Mouse (Mus musculus): ENCODE data around the gene Aatk. TPM values are rescaled to one million over a fixed set of nuclear protein-coding genes. Genes with fewer than 3 reads are reported as not detected.
A peak's percentile ranks its signal among the peaks of the same experiment; 100 is the strongest.

Gene Aatk
- polyA plus RNA-seq, 1 experiment: 0.81 TPM

GRCm38 (mm10) chr11:120070286-120070930 lies 23.4 kb upstream of the Aatk start:
- H3K36me3 ChIP-seq (ENCODE audit: control insufficient read depth, insufficient read depth, low read length, poor library complexity, severe bottlenecking): 0 out of 2 replicates have a peak, but pooled peaks cover 2% of the 10 kb centered on the region
- H3K27me3 ChIP-seq (ENCODE audit: control insufficient read depth, insufficient read depth, low read length, poor library complexity, severe bottlenecking): no peaks in the 10 kb centered on the region
- H3K4me3 ChIP-seq (ENCODE audit: low read depth, low read length): no peak overlapping the region
- no peak overlapping the region for H3K27ac ChIP-seq (ENCODE audit: insufficient read depth, low read length)
- TF ChIP-seq POLR2A (IDR thresholded peaks at IDR 0.05; ENCODE audit: insufficient read depth, low read length) (no peak), EP300 (IDR thresholded peaks at IDR 0.05; ENCODE audit: insufficient read depth, low read depth, low read length) (no peak), CTCF (IDR thresholded peaks at IDR 0.05; ENCODE audit: low read depth, low read length) (no peak)
- no peak overlapping the region for H3K9ac ChIP-seq (ENCODE audit: low read depth, poor library complexity, severe bottlenecking)
- no peaks in the 10 kb centered on the region for H3K9me3 ChIP-seq (replicated peaks; ENCODE audit: control insufficient read depth, insufficient read depth, low read length, poor library complexity, severe bottlenecking)
- H3K4me1 ChIP-seq (ENCODE audit: control insufficient read depth, insufficient read depth, low read length): peaks cover 3% of the 10 kb centered on the region

- H3K4me1 ChIP-seq (ENCODE audit: control insufficient read depth, insufficient read depth, low read length): peaks cover 3% of the 10 kb centered on the region
- TF ChIP-seq POLR2A (IDR thresholded peaks at IDR 0.05; ENCODE audit: insufficient read depth, low read length) (no peak), EP300 (IDR thresholded peaks at IDR 0.05; ENCODE audit: insufficient read depth, low read depth, low read length) (no peak), CTCF (IDR thresholded peaks at IDR 0.05; ENCODE audit: low read depth, low read length) (no peak)
- no peaks in the 10 kb centered on the region for H3K27me3 ChIP-seq (ENCODE audit: control insufficient read depth, insufficient read depth, low read length, poor library complexity, severe bottlenecking)
- H3K9me3 ChIP-seq (replicated peaks; ENCODE audit: control insufficient read depth, insufficient read depth, low read length, poor library complexity, severe bottlenecking): no peaks in the 10 kb centered on the region
- no peak overlapping the region for H3K9ac ChIP-seq (ENCODE audit: low read depth, poor library complexity, severe bottlenecking)
- no peak overlapping the region for H3K27ac ChIP-seq (ENCODE audit: insufficient read depth, low read length)
- no peak overlapping the region for H3K4me3 ChIP-seq (ENCODE audit: low read depth, low read length)
- H3K36me3 ChIP-seq (ENCODE audit: control insufficient read depth, insufficient read depth, low read length, poor library complexity, severe bottlenecking): 0 out of 2 replicates have a peak, but pooled peaks cover 2% of the 10 kb centered on the region
These were observed 22.3 kb upstream of the Aatk start for GRCm38 (mm10) chr11:120069261-120069660.

DNA sequence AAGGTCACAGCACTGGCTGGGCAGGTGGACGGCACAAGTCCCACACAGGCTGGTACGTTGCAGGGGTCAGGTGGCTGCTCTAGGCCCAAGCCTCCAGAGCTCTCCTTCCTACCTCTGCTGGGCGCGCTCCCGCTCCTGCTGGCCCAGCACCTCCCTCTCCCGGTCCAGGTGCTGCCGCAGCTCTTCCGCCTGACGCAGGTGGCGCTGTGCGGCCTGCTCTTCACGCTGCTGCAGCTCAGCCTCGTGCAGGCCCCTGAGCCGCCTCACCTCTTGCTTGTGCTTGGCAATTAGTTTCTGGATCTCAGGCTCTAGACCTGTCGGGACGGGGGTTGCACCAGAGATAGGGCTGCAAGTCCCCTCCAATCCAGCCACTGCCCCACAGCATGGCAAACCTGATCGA lies 20.9 kb upstream of the Aatk start:
- TF ChIP-seq CTCF (IDR thresholded peaks at IDR 0.05; ENCODE audit: low read depth, low read length) (peak; percentile 87), EP300 (IDR thresholded peaks at IDR 0.05; ENCODE audit: insufficient read depth, low read depth, low read length) (no peak), POLR2A (IDR thresholded peaks at IDR 0.05; ENCODE audit: insufficient read depth, low read length) (no peak)
- Histone ChIP-seq H3K4me3 (ENCODE audit: low read depth, low read length) (no peak overlapping the region), H3K36me3 (ENCODE audit: control insufficient read depth, insufficient read depth, low read length, poor library complexity, severe bottlenecking) (0 out of 2 replicates have a peak, but pooled peaks cover 2% of the 10 kb centered on the region), H3K27me3 (ENCODE audit: control insufficient read depth, insufficient read depth, low read length, poor library complexity, severe bottlenecking) (no peaks in the 10 kb centered on the region), H3K27ac (ENCODE audit: insufficient read depth, low read length) (no peak overlapping the region), H3K9me3 (replicated peaks; ENCODE audit: control insufficient read depth, insufficient read depth, low read length, poor library complexity, severe bottlenecking) (no peaks in the 10 kb centered on the region), H3K4me1 (ENCODE audit: control insufficient read depth, insufficient read depth, low read length) (peaks cover 3% of the 10 kb centered on the region), H3K9ac (ENCODE audit: low read depth, poor library complexity, severe bottlenecking) (no peak overlapping the region)

- peaks cover 3% of the 10 kb centered on the region for H3K4me1 ChIP-seq (ENCODE audit: control insufficient read depth, insufficient read depth, low read length)
These were observed 18.3 kb upstream of the Aatk start for GRCm38 (mm10) chr11:120065291-120065690.

DNA sequence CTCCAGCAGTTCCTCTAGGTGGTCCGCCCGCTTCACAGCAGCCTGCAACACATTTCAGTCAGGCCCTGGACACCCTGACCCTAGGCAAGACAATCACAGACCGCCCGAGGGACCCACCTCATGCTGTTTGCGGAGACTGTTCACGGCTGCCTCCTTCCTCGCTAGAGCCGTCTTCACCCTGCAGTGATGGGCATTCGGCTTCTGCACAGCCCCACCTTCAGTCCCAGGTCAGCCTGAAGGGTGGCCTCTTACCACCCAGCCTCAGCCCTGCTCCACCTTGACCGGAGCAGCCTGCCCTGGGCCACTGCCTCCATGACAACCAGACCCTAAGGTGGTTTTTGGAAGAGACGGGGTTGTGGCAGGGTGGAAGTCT lies 17.7 kb upstream of the Aatk start:
- Histone ChIP-seq H3K9me3 (replicated peaks; ENCODE audit: control insufficient read depth, insufficient read depth, low read length, poor library complexity, severe bottlenecking) (no peaks in the 10 kb centered on the region), H3K9ac (ENCODE audit: low read depth, poor library complexity, severe bottlenecking) (no peak overlapping the region), H3K27ac (ENCODE audit: insufficient read depth, low read length) (no peak overlapping the region), H3K36me3 (ENCODE audit: control insufficient read depth, insufficient read depth, low read length, poor library complexity, severe bottlenecking) (no peaks in the 10 kb centered on the region), H3K27me3 (ENCODE audit: control insufficient read depth, insufficient read depth, low read length, poor library complexity, severe bottlenecking) (no peaks in the 10 kb centered on the region), H3K4me1 (ENCODE audit: control insufficient read depth, insufficient read depth, low read length) (peaks cover 3% of the 10 kb centered on the region), H3K4me3 (ENCODE audit: low read depth, low read length) (no peak overlapping the region)
- no peak for TF ChIP-seq EP300 (IDR thresholded peaks at IDR 0.05; ENCODE audit: insufficient read depth, low read depth, low read length)
- no peak for TF ChIP-seq POLR2A (IDR thresholded peaks at IDR 0.05; ENCODE audit: insufficient read depth, low read length)
- no peak for TF ChIP-seq CTCF (IDR thresholded peaks at IDR 0.05; ENCODE audit: low read depth, low read length)

More at GRCm38 (mm10) chr11:120065291-120065690, 18.3 kb upstream of the Aatk start:
- H3K4me3 ChIP-seq (ENCODE audit: low read depth, low read length): no peak overlapping the region
- H3K27ac ChIP-seq (ENCODE audit: insufficient read depth, low read length): no peak overlapping the region
- H3K9ac ChIP-seq (ENCODE audit: low read depth, poor library complexity, severe bottlenecking): 0 out of 2 replicates have a peak overlapping the region, but pooled peaks have one; percentile 8
- H3K36me3 ChIP-seq (ENCODE audit: control insufficient read depth, insufficient read depth, low read length, poor library complexity, severe bottlenecking): no peaks in the 10 kb centered on the region
- TF ChIP-seq CTCF (IDR thresholded peaks at IDR 0.05; ENCODE audit: low read depth, low read length) (peak; percentile 81), POLR2A (IDR thresholded peaks at IDR 0.05; ENCODE audit: insufficient read depth, low read length) (no peak), EP300 (IDR thresholded peaks at IDR 0.05; ENCODE audit: insufficient read depth, low read depth, low read length) (no peak)
- no peaks in the 10 kb centered on the region for H3K27me3 ChIP-seq (ENCODE audit: control insufficient read depth, insufficient read depth, low read length, poor library complexity, severe bottlenecking)
- H3K9me3 ChIP-seq (replicated peaks; ENCODE audit: control insufficient read depth, insufficient read depth, low read length, poor library complexity, severe bottlenecking): no peaks in the 10 kb centered on the region

DNA sequence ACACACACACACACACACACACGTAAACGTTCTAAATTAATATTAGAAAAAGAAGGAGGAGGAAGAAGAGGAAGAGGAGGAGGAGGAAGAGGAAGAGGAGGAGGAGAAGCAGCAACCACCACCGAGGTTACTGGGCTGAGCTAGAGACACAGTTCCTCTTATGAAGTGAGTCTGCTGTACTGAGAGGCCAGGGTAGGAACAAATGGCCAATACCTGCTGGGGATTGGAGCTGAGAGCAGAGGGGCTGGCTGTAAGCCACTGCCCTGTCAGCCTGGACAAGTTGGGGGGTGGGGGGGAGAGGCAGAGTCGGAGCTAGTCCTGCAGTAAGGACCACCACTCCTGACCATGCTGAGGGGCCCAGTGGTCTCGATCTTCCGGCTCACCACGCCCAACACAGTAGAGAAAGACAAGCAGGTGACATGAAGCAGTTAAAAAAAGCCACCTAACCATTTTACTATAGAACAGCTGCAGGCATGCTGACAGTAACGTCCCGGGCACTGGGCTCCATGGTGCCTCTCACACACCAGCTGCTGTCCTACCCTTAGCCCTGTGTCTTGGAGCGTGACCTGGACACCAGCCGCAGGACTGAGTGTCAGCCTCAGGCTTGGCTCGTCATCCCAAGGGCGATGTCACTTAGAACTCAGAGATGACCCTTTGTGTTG lies 17.2 kb upstream of the Aatk start:
- peaks cover 3% of the 10 kb centered on the region for H3K4me1 ChIP-seq (ENCODE audit: control insufficient read depth, insufficient read depth, low read length)
- H3K9ac ChIP-seq (ENCODE audit: low read depth, poor library complexity, severe bottlenecking): no peak overlapping the region
- H3K9me3 ChIP-seq (replicated peaks; ENCODE audit: control insufficient read depth, insufficient read depth, low read length, poor library complexity, severe bottlenecking): no peaks in the 10 kb centered on the region
- H3K27ac ChIP-seq (ENCODE audit: insufficient read depth, low read length): no peak overlapping the region
- no peak overlapping the region for H3K4me3 ChIP-seq (ENCODE audit: low read depth, low read length)
- no peak for TF ChIP-seq CTCF (IDR thresholded peaks at IDR 0.05; ENCODE audit: low read depth, low read length)
- no peak for TF ChIP-seq POLR2A (IDR thresholded peaks at IDR 0.05; ENCODE audit: insufficient read depth, low read length)
- TF ChIP-seq EP300 (IDR thresholded peaks at IDR 0.05; ENCODE audit: insufficient read depth, low read depth, low read length): no peak
- no peaks in the 10 kb centered on the region for H3K27me3 ChIP-seq (ENCODE audit: control insufficient read depth, insufficient read depth, low read length, poor library complexity, severe bottlenecking)
- no peaks in the 10 kb centered on the region for H3K36me3 ChIP-seq (ENCODE audit: control insufficient read depth, insufficient read depth, low read length, poor library complexity, severe bottlenecking)
